Mouse (Mus musculus): ENCODE results near the gene Pomt2. TPM values are rescaled to one million over a fixed set of nuclear protein-coding genes. Genes with fewer than 3 reads are reported as not detected.

The Pomt2 gene
- polyA plus RNA-seq, 1 experiment from 2014 or later, result 14.5 TPM

DNA sequence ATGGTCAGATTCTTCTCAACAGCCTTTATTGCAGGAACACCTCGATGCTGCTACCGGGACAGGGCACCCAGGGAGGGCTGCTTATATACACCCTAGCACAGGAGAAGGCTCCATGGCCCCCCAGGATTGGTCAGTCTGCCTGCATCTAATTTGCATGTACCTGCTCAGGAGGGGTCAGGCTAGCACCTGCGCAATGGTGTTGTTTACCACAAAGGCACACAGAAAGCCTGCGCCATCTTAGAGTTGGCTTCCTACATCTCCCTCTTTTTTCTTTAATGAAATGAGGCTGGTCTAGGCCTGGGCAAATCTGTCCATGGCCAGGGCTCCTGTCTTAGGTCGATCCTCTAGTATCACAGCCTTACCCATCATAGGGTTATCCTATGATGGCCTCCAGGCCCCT is 1.7 kb upstream of the Pomt2 start:
- ATAC-seq (ENCODE audit: insufficient number of reproducible peaks, low FRiP score, low TSS enrichment, low read depth), result no peak
- H3K9me3 ChIP-seq (replicated peaks), result no peaks in the 10 kb centered on the region
- no peak overlapping the region for H3K4me3 ChIP-seq (replicated peaks)
- no peak overlapping the region for H3K4me2 ChIP-seq (replicated peaks)
- H3K27me3 ChIP-seq, result no peaks in the 10 kb centered on the region
- H3K9ac ChIP-seq, result no peak overlapping the region
- H3K27ac ChIP-seq (replicated peaks), result no peak overlapping the region
- H3K4me1 ChIP-seq, result peaks cover 14% of the 10 kb centered on the region
- 96% methylated on average over 5 of the region's 5 CpGs for WGBS
- H3K36me3 ChIP-seq, result no peaks in the 10 kb centered on the region; the same call in 1 of the 2 replicates

DNA sequence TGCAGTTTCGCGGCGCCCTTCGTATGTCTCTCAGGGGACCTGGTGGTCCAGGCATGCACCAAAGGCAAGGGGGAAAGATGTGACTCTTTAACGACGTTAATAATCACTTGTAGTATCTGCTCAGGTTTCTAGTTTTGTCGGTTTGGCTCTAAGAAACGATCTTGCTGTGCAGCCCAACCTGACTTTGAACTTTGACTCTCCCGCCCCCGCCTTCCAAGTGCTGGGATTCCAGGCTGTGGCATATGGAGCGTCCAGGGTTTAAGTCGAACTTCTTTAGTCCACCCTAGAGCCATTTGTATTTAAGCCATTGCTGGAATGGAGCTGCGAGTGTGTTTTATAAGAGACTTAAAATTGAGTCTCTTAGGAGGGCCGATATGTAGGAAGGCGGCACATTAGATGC is 368 bp upstream of the Pomt2 start:
- H3K27ac ChIP-seq (replicated peaks), result peak overlapping the region; percentile 98
- 13% methylated on average over 15 of the region's 15 CpGs for whole genome bisulfite sequencing
- no peak for ATAC-seq (ENCODE audit: insufficient number of reproducible peaks, low FRiP score, low TSS enrichment, low read depth)
- H3K27me3 ChIP-seq, result no peaks in the 10 kb centered on the region
- H3K4me1 ChIP-seq, result peaks cover 14% of the 10 kb centered on the region
- H3K4me3 ChIP-seq (replicated peaks), result peak overlapping the region; percentile 95
- H3K4me2 ChIP-seq (replicated peaks), result peak overlapping the region; percentile 60
- H3K9ac ChIP-seq, result peak overlapping the region; percentile 80
- no peaks in the 10 kb centered on the region; the same call in 1 of the 2 replicates for H3K36me3 ChIP-seq
- no peaks in the 10 kb centered on the region for H3K9me3 ChIP-seq (replicated peaks)

DNA sequence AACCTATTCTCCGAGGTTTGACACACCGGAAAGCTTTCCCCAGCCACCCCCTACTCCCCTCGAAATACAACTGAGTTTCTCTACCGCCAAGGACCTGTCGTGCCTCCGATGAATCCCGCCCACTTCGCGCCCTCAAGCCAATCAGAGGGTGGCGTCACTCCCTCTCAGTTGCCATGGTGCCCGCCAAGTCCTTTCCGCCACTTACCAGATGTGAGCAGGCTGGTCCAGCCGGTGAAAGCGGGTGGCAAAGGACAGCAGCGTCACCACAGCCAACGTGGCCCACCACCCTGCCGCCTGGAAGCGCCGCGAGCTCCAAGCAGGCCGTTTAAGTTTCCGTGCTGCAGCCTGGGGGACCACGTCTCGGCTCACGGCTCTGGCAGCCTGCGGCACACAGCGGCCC is 802 bp downstream of the Pomt2 start, which contains the start of gene Gstz1:
Gene Gstz1, plus strand, starts transcription at position 200 of the 400 bp plus-strand sequence.
- Histone ChIP-seq H3K9me3 (replicated peaks) (no peaks in the 10 kb centered on the region), H3K4me1 (peaks cover 14% of the 10 kb centered on the region), H3K4me2 (replicated peaks) (peak within 1 kb of the TSS; percentile 60), H3K36me3 (no peaks in the 10 kb centered on the region; the same call in 1 of the 2 replicates), H3K4me3 (replicated peaks) (peak within 1 kb of the TSS; percentile 95), H3K27me3 (no peaks in the 10 kb centered on the region), H3K27ac (replicated peaks) (peak within 1 kb of the TSS; percentile 98), H3K9ac (peak within 1 kb of the TSS; percentile 80)
- peak; percentile 85 for ATAC-seq (ENCODE audit: insufficient number of reproducible peaks, low FRiP score, low TSS enrichment, low read depth)
- under 1% methylated on average over 27 of the region's 27 CpGs for WGBS

DNA sequence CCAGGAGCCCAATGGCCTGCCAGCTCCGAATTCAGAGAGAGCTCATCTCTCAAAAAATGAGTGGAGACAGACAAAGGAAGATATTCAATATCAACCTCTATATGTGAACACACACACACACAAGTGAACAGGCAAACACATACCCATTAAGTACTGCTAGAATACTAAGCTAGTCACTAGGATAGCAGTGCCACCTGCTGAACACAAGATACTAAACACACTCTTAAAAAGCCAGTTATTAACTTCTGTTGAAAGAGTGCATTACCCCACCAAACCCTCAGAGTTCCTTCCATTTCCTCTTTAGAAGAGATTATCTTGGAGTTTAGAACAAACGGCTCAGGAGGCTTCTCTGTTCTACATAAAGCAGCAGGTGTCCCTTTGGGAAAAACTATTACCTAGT is 5.6 kb downstream of the Pomt2 start:
- Histone ChIP-seq H3K4me3 (replicated peaks) (no peak overlapping the region), H3K27ac (replicated peaks) (no peak overlapping the region), H3K4me1 (peaks cover 7% of the 10 kb centered on the region; the same call in 1 of the 2 replicates), H3K9ac (no peak overlapping the region), H3K36me3 (peaks cover 10% of the 10 kb centered on the region), H3K4me2 (replicated peaks) (no peak overlapping the region), H3K9me3 (replicated peaks) (no peaks in the 10 kb centered on the region), H3K27me3 (no peaks in the 10 kb centered on the region)
- ATAC-seq (ENCODE audit: insufficient number of reproducible peaks, low FRiP score, low TSS enrichment, low read depth), result no peak
- WGBS, result 79% methylated on average over 2 of the region's 2 CpGs

DNA sequence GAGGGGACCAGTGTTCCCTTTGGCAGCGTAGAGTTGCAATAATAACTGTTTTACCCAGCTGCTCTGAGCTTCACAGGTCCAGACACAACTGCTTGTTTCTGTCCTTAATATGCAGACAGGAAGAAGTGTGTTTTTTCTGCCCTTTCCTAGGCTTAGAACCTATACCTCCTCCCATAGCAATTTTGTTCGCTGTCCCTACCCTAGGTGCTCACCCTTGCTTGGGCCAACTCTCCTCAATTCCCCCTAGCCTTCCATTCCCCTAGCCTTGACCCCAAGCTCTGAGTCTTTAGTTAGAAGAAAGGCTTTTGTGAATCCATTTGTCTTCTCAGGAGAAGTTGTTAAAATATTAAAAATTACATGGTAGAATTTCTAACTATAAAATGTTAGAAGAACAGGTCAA is 9.0 kb downstream of the Pomt2 start:
- Histone ChIP-seq H3K9me3 (replicated peaks) (no peaks in the 10 kb centered on the region), H3K27ac (replicated peaks) (no peak overlapping the region), H3K4me3 (replicated peaks) (no peak overlapping the region), H3K9ac (no peak overlapping the region), H3K4me2 (replicated peaks) (no peak overlapping the region), H3K4me1 (no peaks in the 10 kb centered on the region), H3K36me3 (peaks cover 10% of the 10 kb centered on the region), H3K27me3 (no peaks in the 10 kb centered on the region)
- WGBS, result 71% methylated on average over 2 of the region's 2 CpGs
- ATAC-seq (ENCODE audit: insufficient number of reproducible peaks, low FRiP score, low TSS enrichment, low read depth), result no peak

DNA sequence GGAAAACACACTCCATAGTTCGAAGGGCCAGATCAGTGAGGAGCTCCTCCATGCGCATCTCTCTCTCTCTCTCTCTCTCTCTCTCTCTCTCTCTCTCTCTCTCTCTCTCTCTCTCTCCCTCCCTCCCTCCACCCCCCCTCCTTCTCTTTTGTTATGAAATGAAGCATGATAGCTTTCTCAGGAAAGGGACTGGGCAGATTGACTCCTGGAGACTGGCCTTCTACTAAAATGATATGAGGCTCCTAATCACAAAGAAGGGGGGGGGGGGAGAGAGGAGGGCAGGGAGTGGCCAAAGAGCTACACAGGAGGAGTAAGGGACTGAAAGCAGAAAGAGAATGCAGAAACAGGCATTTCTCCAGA is 9.4 kb downstream of the Pomt2 start:
- WGBS, result 83% methylated on average over 2 of the region's 2 CpGs
- Histone ChIP-seq H3K27me3 (no peaks in the 10 kb centered on the region), H3K4me3 (replicated peaks) (no peak overlapping the region), H3K4me1 (no peaks in the 10 kb centered on the region), H3K9ac (no peak overlapping the region), H3K4me2 (replicated peaks) (no peak overlapping the region), H3K9me3 (replicated peaks) (no peaks in the 10 kb centered on the region), H3K27ac (replicated peaks) (no peak overlapping the region), H3K36me3 (peaks cover 12% of the 10 kb centered on the region)
- ATAC-seq (ENCODE audit: insufficient number of reproducible peaks, low FRiP score, low TSS enrichment, low read depth), result no peak

DNA sequence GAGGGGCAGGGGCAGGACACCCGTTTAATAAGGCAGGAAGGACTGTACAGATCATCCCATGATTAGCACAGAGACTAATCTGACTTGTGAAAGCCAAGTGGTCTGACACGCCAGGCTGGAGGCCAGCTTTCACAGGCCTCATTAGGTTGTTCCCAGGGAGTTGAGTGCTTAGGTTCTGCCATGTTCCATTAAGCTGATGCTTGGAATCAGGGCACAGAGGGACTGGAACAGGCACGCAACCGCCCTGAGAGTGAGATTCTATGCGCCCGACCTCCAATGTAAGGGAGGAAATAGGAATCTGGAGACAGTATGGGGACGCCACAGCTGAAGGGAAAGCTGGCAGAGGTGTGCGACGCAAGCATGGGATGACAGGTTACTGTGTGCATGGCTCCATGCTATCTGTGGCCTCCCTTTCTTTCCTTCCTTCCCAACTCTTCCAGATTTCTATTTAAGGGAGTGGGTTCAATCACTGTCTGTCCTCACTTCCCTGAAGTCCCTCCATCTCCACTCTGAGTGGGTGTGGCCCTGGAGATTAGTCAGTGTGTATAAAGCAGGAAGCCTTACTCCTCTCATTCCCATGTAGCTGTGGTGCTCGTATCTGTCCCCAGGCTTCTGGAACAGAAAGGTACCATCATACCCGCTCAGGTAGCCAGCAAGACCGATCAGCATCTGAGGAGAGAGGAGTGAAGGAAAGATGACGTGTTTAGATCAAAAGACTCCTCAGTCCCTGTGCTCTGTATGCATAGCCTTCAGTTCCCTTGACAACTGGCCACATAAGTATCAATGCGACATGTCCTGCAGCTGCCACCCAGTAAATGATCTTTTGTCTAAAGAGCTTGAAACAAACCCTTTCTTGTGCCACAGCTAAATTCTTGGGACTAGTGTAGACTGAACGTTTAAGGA is 10.1 kb downstream of the Pomt2 start:
- Histone ChIP-seq H3K4me2 (replicated peaks) (no peak overlapping the region), H3K9ac (no peak overlapping the region), H3K36me3 (peaks cover 17% of the 10 kb centered on the region), H3K27ac (replicated peaks) (no peak overlapping the region), H3K4me1 (no peaks in the 10 kb centered on the region), H3K4me3 (replicated peaks) (no peak overlapping the region), H3K27me3 (no peaks in the 10 kb centered on the region), H3K9me3 (replicated peaks) (no peaks in the 10 kb centered on the region)
- 80% methylated on average over 15 of the region's 15 CpGs for WGBS
- ATAC-seq (ENCODE audit: insufficient number of reproducible peaks, low FRiP score, low TSS enrichment, low read depth), result no peak

DNA sequence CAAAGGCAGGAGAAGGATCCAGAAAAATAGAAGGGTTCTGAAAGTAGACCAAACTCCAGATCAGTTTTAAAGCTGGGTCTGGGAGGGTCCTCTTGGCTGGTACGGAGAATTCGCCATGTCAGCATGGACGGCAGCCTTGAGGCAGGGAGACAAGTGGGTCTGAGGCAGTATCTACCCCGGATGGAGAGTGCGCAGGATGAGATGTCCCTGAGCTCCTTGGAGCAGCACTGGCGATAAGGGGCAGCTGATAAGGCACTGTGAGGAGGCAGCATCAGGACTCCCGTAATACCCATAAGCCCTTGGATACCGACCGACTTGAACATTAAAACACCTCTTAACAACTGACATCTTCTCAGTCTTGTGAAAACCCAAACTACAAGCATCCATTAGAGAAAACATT is 15.0 kb downstream of the Pomt2 start:
- Histone ChIP-seq H3K9me3 (replicated peaks) (no peaks in the 10 kb centered on the region), H3K9ac (no peak overlapping the region), H3K4me1 (no peaks in the 10 kb centered on the region), H3K27ac (replicated peaks) (no peak overlapping the region), H3K4me2 (replicated peaks) (no peak overlapping the region), H3K27me3 (no peaks in the 10 kb centered on the region), H3K4me3 (replicated peaks) (no peak overlapping the region), H3K36me3 (peaks cover 29% of the 10 kb centered on the region)
- WGBS, result 92% methylated on average over 9 of the region's 9 CpGs
- no peak for ATAC-seq (ENCODE audit: insufficient number of reproducible peaks, low FRiP score, low TSS enrichment, low read depth)

DNA sequence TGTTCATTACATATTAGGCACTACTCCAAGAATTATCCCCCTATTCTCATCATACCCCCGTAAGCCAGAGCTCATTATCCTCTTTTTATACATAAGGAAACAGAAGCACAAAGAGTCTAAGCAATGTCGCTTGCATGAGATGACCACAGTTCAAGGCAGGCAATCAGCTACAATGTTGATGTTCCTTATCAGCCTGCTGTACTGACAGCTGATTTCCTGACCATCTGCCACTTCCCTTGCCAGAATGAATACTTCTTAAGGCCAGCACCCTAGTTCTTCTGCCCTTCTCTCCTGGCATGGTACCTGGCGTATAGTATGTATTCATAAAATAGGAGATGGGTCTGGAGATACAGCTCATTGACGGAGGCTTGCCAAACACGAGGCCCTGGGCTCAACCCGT is 15.6 kb downstream of the Pomt2 start:
- no peak overlapping the region for H3K4me2 ChIP-seq (replicated peaks)
- H3K36me3 ChIP-seq, result peaks cover 25% of the 10 kb centered on the region
- 90% methylated on average over 6 of the region's 6 CpGs for WGBS
- H3K9ac ChIP-seq, result no peak overlapping the region
- H3K9me3 ChIP-seq (replicated peaks), result no peaks in the 10 kb centered on the region
- no peak overlapping the region for H3K4me3 ChIP-seq (replicated peaks)
- ATAC-seq (ENCODE audit: insufficient number of reproducible peaks, low FRiP score, low TSS enrichment, low read depth), result no peak
- no peaks in the 10 kb centered on the region for H3K27me3 ChIP-seq
- H3K4me1 ChIP-seq, result no peaks in the 10 kb centered on the region
- H3K27ac ChIP-seq (replicated peaks), result no peak overlapping the region

DNA sequence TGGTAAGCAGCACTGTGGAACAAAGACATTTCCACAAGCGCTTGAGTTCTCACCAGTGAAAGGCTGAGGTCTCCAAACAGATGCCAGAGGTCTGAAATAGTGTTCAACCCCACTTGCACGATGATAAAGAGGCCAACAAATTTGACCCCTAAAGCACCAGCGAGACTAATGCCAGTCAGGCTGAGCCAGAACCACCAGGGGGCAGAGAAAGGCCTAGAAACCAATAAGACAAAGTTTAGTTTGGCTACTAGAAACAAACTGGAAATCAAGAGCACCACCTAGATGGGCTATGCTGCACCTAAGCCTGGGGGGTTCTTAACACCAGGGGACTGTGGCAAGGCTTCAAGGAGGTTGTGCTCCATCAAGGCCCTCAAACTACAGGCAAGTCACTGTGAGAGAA is 16.1 kb downstream of the Pomt2 start:
- Histone ChIP-seq H3K4me1 (no peaks in the 10 kb centered on the region), H3K9ac (no peak overlapping the region), H3K4me2 (replicated peaks) (no peak overlapping the region), H3K27me3 (no peaks in the 10 kb centered on the region), H3K9me3 (replicated peaks) (no peaks in the 10 kb centered on the region), H3K4me3 (replicated peaks) (no peak overlapping the region), H3K36me3 (peaks cover 24% of the 10 kb centered on the region), H3K27ac (replicated peaks) (no peak overlapping the region)
- 60% methylated on average over 3 of the region's 3 CpGs for WGBS
- ATAC-seq (ENCODE audit: insufficient number of reproducible peaks, low FRiP score, low TSS enrichment, low read depth), result no peak

DNA sequence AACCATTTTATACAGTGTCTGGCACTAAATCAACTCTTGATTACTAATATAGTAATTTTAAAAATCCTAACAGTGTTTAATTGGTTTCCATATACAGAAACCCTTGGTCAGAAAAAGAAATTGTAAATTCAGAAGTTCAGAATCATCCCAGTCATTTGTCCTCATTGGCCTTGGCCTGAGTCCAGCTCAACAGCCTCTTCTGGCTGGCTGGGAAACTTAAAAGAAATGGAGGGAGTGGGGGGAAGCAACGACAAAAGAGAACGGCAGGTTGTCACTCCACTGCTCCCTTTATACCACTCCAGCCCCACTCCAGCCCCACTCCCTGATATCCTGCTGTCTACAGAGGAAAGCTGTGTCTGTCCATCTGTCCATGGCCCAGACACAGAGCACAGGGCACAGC is 16.6 kb downstream of the Pomt2 start:
- Histone ChIP-seq H3K36me3 (peaks cover 24% of the 10 kb centered on the region), H3K27ac (replicated peaks) (no peak overlapping the region), H3K4me2 (replicated peaks) (no peak overlapping the region), H3K9ac (no peak overlapping the region), H3K4me1 (no peaks in the 10 kb centered on the region), H3K9me3 (replicated peaks) (no peaks in the 10 kb centered on the region), H3K27me3 (no peaks in the 10 kb centered on the region), H3K4me3 (replicated peaks) (no peak overlapping the region)
- WGBS, result 84% methylated on average over 2 of the region's 2 CpGs
- ATAC-seq (ENCODE audit: insufficient number of reproducible peaks, low FRiP score, low TSS enrichment, low read depth), result no peak

DNA sequence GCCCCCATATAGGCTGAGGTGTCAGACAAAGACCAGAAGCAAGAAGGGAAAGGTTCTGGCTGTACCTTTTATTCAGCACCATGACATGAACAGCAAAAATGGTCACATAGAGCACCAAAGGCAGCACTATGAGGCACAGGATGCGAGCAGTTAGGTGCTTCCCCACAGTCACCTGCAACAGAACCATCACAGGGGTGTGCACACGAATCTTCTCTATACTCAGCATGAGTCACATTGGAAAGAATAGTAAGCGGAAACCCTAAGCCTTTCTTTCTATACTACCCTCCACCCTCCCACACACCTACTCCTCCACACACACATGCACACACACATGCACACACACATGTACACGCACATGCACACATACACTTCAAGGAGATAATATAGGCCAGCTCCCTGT is 17.5 kb downstream of the Pomt2 start:
- Histone ChIP-seq H3K36me3 (peaks cover 24% of the 10 kb centered on the region), H3K4me1 (no peaks in the 10 kb centered on the region), H3K4me2 (replicated peaks) (no peak overlapping the region), H3K27me3 (no peaks in the 10 kb centered on the region), H3K9me3 (replicated peaks) (no peaks in the 10 kb centered on the region), H3K9ac (no peak overlapping the region), H3K4me3 (replicated peaks) (no peak overlapping the region), H3K27ac (replicated peaks) (no peak overlapping the region)
- 92% methylated on average over 4 of the region's 4 CpGs for WGBS
- ATAC-seq (ENCODE audit: insufficient number of reproducible peaks, low FRiP score, low TSS enrichment, low read depth), result no peak

All from embryonic facial prominence, embryonic 15.5 days (tissue).